Mouse (Mus musculus) midbrain, embryonic 11.5 days (tissue): Measurements from ENCODE around the gene Tnn. TPM values are rescaled to one million over a fixed set of nuclear protein-coding genes. Genes with fewer than 3 reads are reported as not detected.

Experiments used
- ATAC-seq: fragments of 200-750 bp; cut with Nextera tagmentation; 2 replicates; pipeline ENCODE4 v1.8.0; 2017; ENCODE audit warnings: moderate TSS enrichment, moderate library complexity; ENCODE audit not compliant: low FRiP score
- DNase-seq: peaks from one replicate; pipeline ENCODE4 v3.0.0; 2015; ENCODE audit warnings: low spot score; ENCODE audit errors: missing footprints
- H3K27ac ChIP-seq: fragments of 300-500 bp; sonication (generic); 2 replicates; pipeline ENCODE4 v1.5.1; 2014; ENCODE audit warnings: low read depth, low read length
- H3K27me3 ChIP-seq: fragments of 300-500 bp; sonication (generic); 2 replicates; pipeline ENCODE4 v1.6.1; 2014; ENCODE audit warnings: mild to moderate bottlenecking, low read length, moderate library complexity, mixed read lengths; ENCODE audit not compliant: control insufficient read depth, insufficient read depth
- H3K36me3 ChIP-seq: fragments of 300-500 bp; sonication (generic); 2 replicates; pipeline ENCODE4 v1.6.1; 2014; ENCODE audit warnings: mild to moderate bottlenecking, low read length, moderate library complexity, mixed read lengths; ENCODE audit not compliant: control insufficient read depth, insufficient read depth
- H3K4me1 ChIP-seq: fragments of 300-500 bp; sonication (generic); 2 replicates; pipeline ENCODE4 v1.6.1; 2014; ENCODE audit warnings: low read length; ENCODE audit not compliant: control insufficient read depth, insufficient read depth
- H3K4me2 ChIP-seq: fragments of 300-500 bp; sonication (generic); 2 replicates; pipeline ENCODE4 v1.6.1; 2014; ENCODE audit warnings: mild to moderate bottlenecking, moderate library complexity
- H3K4me3 ChIP-seq: fragments of 300-500 bp; sonication (generic); 2 replicates; pipeline ENCODE4 v1.5.1; 2014; ENCODE audit warnings: low read depth, low read length
- H3K9ac ChIP-seq: fragments of 300-500 bp; sonication (generic); 2 replicates; pipeline ENCODE4 v1.6.1; 2014; ENCODE audit warnings: low read length
- H3K9me3 ChIP-seq: fragments of 300-500 bp; sonication (generic); 2 replicates; pipeline ENCODE4 v1.6.1; 2016; ENCODE audit warnings: low read length; ENCODE audit not compliant: control insufficient read depth
- WGBS: fragments of 180-500 bp; shearing (Covaris S2); extraction: QIAGEN DNeasy Blood & Tissue Kit; methylation state at CpG from one replicate; pipeline ENCODE4 v1.1.7; 2014; 5-methylcytosine and 5-hydroxymethylcytosine counted together
- polyA plus RNA-seq: library from polyadenylated mRNA; unstranded; fragments of >200 nt; fragmentation: Nextera tagmentation; extraction: Ambion mirVana; gene quantifications from 2 replicates; pipeline ENCODE4 v1.2.1, GENCODE M21; 2014

Gene Tnn
- not detected in 2 replicates for polyA plus RNA-seq

DNA sequence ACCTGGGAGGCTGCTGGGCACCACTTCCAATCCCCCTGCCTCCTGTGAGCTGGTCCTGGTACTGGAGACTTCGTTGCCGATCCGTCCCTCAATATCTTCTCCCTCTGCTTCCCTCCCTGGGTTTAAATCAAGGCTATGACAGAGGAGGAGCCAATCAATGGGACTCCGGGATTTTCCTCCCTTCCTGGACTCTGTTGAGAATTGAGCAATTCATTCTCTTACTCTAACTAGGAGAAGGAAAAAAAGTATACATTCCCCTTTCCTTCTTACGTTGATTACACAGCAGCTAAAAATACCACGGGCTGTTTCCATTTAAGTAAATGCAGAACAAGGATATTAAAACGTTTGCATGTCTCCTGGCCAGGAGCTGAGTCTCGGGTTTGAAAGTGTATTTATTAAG, at the start of gene Tnn:
Gene Tnn (minus strand): TSS at position 101 of the 400 bp plus-strand sequence.
- Histone ChIP-seq H3K4me1 (no peaks in the 10 kb centered on the region), H3K4me3 (no peak within 1 kb of the TSS), H3K4me2 (no peak within 1 kb of the TSS), H3K27ac (no peak within 1 kb of the TSS), H3K36me3 (no peaks in the 10 kb centered on the region), H3K9me3 (no peaks in the 10 kb centered on the region), H3K27me3 (no peaks in the 10 kb centered on the region), H3K9ac (no peak within 1 kb of the TSS)
- 77% methylated on average over 8 of the region's 8 CpGs for WGBS
- ATAC-seq (no peak), DNase-seq (no peak)

DNA sequence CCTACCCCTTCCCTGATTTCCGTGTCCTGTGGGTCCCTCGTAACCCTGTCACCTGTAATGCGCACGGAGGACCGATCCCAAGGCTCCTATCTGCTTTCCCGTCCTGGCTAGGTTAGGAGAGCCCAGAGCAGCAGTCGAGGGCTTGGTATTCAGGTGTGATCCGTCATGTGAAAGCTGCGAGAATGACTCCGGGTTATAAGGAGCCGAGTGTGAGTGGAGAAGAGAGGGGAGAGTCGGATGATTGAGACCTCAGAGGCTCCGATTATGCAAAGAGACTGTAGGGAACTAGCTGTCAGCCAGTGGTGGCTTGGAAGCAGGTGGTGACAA, 41.9 kb upstream of the Tnn start:
- WGBS = under 1% methylated on average over 13 of the region's 13 CpGs
- Histone ChIP-seq H3K4me1 (no peaks in the 10 kb centered on the region), H3K4me3 (peak overlapping the region; percentile 91), H3K9ac (peak overlapping the region; percentile 85), H3K36me3 (peaks cover 4% of the 10 kb centered on the region; the same call in 1 of the 2 replicates), H3K27ac (peak overlapping the region; percentile 60; the same call in 1 of the 2 replicates), H3K27me3 (no peaks in the 10 kb centered on the region), H3K4me2 (peak overlapping the region; percentile 79), H3K9me3 (no peaks in the 10 kb centered on the region)
- DNase-seq = no peak
- no peak for ATAC-seq

DNA sequence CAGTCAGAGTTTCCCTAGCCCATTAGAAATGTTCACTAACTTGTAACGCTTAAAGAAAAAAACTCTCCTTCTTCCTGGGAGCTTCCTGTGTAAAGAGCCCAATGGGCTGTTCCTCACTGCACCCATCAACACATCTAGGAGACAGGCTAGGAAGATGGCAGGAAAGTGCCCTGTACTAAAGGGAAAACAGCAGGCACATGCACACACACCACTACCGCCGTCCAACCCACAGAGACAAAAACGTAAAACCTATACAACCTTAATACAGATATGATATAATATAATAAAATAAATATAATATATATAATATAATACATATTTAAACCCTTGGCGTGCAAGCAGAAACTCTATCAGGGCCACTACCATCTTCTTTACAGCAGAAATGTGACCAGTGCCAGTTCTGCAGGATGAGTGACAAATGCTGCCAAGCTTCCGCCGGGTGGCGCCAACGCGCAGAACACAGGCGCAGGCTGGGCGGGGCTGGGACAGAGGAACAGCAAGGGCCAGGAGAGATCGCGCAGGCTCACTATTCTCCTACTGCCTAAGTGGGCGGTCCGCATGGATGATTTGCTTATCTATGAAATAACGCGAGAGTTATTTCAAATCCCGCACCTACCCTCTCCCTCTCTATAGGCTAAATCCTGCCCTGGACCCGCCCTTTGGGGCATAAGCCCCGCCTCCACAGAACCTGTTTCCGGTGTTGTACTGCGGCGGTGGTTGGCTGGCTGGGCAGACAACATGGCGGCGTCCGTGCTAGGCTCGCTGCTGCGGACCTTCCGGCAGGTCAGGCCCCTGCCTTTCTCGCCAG, 41.4 kb upstream of the Tnn start, which contains the start of gene Mrps14:
Gene Mrps14 (plus strand): TSS at position 687 of the 808 bp plus-strand sequence.
- Histone ChIP-seq H3K4me1 (no peaks in the 10 kb centered on the region), H3K9me3 (no peaks in the 10 kb centered on the region), H3K9ac (peak within 1 kb of the TSS; percentile 85), H3K27ac (peak within 1 kb of the TSS; percentile 60; the same call in 1 of the 2 replicates), H3K4me2 (peak within 1 kb of the TSS; percentile 79), H3K4me3 (peak within 1 kb of the TSS; percentile 91), H3K36me3 (peaks cover 4% of the 10 kb centered on the region; the same call in 1 of the 2 replicates), H3K27me3 (no peaks in the 10 kb centered on the region)
- ATAC-seq = peak; percentile 100
- WGBS = 7% methylated on average over 31 of the region's 31 CpGs
- peak; percentile 100 for DNase-seq

DNA sequence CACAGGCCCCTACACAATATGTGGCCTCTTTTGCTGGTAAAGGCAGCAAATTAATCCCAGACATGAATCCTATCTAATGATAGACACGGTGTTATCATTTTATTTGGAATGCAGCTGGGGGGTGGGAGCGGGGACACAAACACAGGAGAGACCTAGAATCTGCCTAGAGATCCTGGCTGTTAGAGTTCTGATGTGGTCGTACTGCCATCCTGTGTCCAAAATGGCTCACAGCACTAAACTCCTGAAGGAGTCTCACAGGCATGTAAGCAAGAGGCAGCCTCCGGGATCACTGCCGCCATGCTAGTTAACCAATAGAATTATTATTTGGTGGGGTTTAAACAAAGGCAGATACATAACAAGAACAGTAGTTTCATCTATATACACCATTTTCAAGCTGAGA, 31.1 kb upstream of the Tnn start:
- Histone ChIP-seq H3K4me2 (no peak overlapping the region), H3K36me3 (no peaks in the 10 kb centered on the region), H3K27ac (no peak overlapping the region), H3K4me1 (no peaks in the 10 kb centered on the region), H3K9ac (no peak overlapping the region), H3K27me3 (no peaks in the 10 kb centered on the region), H3K9me3 (no peaks in the 10 kb centered on the region), H3K4me3 (no peak overlapping the region)
- ATAC-seq (peak; percentile 78), DNase-seq (peak; percentile 94)
- 14% methylated on average over 5 of the region's 5 CpGs for WGBS

DNA sequence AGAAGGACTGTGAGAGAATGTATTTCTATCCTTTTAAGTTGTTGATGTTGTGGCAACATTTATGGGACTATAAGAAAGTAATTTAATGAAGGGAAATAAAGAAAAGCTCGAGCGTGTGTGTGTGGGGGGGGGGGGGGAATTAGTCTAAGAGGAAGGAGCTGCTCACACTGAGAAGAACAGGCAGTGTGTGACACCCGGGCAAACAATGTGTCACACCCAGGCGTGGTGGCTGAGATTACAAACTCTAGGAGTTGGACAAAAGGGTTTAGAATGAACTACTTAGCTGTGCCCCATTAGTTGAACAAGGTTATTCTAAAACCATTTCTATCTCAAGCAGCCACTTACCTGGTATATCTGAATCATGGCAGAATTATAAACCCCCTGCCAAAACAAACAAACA, 27.8 kb upstream of the Tnn start:
- no peaks in the 10 kb centered on the region for H3K9me3 ChIP-seq
- no peaks in the 10 kb centered on the region for H3K27me3 ChIP-seq
- no peaks in the 10 kb centered on the region for H3K4me1 ChIP-seq
- H3K4me3 ChIP-seq = no peak overlapping the region
- no peak overlapping the region for H3K9ac ChIP-seq
- DNase-seq (no peak), ATAC-seq (no peak)
- H3K36me3 ChIP-seq = no peaks in the 10 kb centered on the region
- no peak overlapping the region for H3K27ac ChIP-seq
- WGBS = 81% methylated on average over 4 of the region's 4 CpGs
- H3K4me2 ChIP-seq = no peak overlapping the region

DNA sequence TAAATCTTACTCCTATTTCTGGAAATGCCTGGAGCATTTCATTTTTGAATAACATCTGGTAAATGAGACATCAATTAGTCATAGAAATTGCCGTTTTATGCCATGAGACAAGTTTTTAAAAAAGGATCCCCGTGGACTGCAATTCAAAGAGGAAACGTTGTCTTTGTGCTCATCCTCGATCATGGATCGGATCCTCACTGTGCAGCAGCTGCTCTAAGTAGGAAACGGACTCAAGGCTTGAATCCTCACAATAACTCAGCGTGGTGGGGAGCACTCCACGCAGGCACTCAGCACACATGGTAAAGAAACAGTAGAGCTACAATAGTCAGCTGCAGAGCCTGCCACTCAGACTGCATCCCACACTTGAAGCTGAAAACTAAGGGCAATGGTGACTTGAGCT, 23.5 kb upstream of the Tnn start:
- Histone ChIP-seq H3K36me3 (no peaks in the 10 kb centered on the region), H3K27me3 (no peaks in the 10 kb centered on the region), H3K4me2 (no peak overlapping the region), H3K27ac (no peak overlapping the region), H3K9ac (no peak overlapping the region), H3K9me3 (no peaks in the 10 kb centered on the region), H3K4me1 (no peaks in the 10 kb centered on the region), H3K4me3 (no peak overlapping the region)
- DNase-seq (no peak), ATAC-seq (no peak)
- 74% methylated on average over 8 of the region's 8 CpGs for WGBS

DNA sequence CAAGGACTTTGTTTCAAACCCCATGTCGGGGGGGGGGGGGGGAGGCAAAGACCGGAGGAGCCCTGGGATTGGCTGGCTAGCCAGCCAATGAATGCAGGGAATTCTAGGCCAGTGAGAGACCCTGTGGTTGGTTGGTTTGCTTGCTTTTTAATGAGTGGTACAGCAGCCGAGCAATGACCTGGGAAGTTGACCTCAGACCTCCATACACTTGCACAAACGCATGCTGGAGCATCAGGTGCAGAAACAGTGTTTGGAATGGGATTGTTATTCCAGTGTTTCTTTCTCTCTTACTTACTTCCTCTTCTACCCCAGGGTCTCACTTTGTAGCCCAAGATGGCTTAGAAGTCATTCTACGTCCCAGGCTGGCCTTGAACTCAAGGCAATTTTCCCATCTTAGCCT, 13.2 kb upstream of the Tnn start:
- H3K4me1 ChIP-seq = no peaks in the 10 kb centered on the region
- no peak overlapping the region for H3K27ac ChIP-seq
- no peak for ATAC-seq
- no peak overlapping the region for H3K9ac ChIP-seq
- no peak for DNase-seq
- no peaks in the 10 kb centered on the region for H3K9me3 ChIP-seq
- no peaks in the 10 kb centered on the region for H3K27me3 ChIP-seq
- H3K4me2 ChIP-seq = no peak overlapping the region
- WGBS = 63% methylated on average over 3 of the region's 5 CpGs
- H3K36me3 ChIP-seq = no peaks in the 10 kb centered on the region
- H3K4me3 ChIP-seq = no peak overlapping the region

DNA sequence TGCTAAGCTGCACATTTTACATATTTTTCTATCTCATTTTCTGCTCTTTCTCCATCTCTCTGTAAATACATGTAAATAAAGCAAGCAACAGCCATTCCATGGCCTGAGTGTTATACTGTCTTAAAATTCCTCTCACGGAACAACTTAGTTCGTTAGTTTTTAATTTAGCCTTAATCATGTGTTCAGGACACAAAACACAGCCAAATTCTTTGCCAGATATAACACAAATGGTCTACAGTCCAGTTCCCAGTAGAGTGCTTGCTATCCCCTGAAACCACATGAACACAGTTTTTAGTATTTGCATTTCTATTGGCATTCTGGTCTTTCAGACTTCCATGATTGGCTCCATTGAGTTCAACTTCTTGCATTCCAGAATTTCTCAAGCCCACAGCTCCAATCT, 4.8 kb upstream of the Tnn start:
- no peaks in the 10 kb centered on the region for H3K36me3 ChIP-seq
- no peak overlapping the region for H3K4me3 ChIP-seq
- no peaks in the 10 kb centered on the region for H3K4me1 ChIP-seq
- H3K4me2 ChIP-seq = no peak overlapping the region
- no peaks in the 10 kb centered on the region for H3K27me3 ChIP-seq
- no peak overlapping the region for H3K9ac ChIP-seq
- DNase-seq = no peak
- no peak for ATAC-seq
- 95% methylated on average over 2 of the region's 2 CpGs for WGBS
- no peaks in the 10 kb centered on the region for H3K9me3 ChIP-seq
- no peak overlapping the region for H3K27ac ChIP-seq

DNA sequence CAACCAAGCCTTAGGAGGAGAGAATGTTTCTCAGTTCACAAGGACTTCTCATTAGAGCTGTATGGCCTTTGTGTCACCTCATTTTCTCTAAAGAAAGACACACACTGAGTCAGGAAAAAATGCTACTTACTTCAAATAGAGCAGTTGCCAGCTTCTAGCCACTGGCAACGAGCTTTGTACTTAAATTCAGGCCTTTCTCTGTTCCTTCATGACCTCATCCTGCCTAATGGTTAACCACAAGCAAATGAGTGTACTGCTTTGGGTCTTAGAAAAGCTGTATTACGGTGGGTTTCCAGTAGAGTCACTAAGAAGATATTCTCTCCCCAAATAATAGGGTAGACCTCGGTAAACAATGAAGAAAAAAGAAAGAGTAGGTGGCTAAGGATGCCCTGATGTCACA, 2.7 kb downstream of the Tnn start:
- H3K4me1 ChIP-seq = no peaks in the 10 kb centered on the region
- DNase-seq (no peak), ATAC-seq (no peak)
- H3K9ac ChIP-seq = no peak overlapping the region
- H3K9me3 ChIP-seq = no peaks in the 10 kb centered on the region
- H3K27me3 ChIP-seq = no peaks in the 10 kb centered on the region
- no peaks in the 10 kb centered on the region for H3K36me3 ChIP-seq
- 81% methylated on average over 3 of the region's 3 CpGs for WGBS
- no peak overlapping the region for H3K4me3 ChIP-seq
- H3K27ac ChIP-seq = no peak overlapping the region
- no peak overlapping the region for H3K4me2 ChIP-seq
